Mouse (Mus musculus) c-Kit-positive CD71-negative TER-119-negative erythroid progenitor cells, embryonic 14.5 days (primary cell): ENCODE measurements at regions not wholly inside any gene's neighbourhood (a gene's known extent, or its start where the extent isn't known, plus 50 kb on each side); places are given as distances from the start of the nearest gene placed in this dataset.
A peak's percentile ranks its signal among the peaks of the same experiment; 100 is the strongest.

ENCODE experiments used
- DNase-seq: peaks from one replicate; pipeline ENCODE4 v3.0.0-alpha.2; 2013; ENCODE audit warnings: low read depth

DNA sequence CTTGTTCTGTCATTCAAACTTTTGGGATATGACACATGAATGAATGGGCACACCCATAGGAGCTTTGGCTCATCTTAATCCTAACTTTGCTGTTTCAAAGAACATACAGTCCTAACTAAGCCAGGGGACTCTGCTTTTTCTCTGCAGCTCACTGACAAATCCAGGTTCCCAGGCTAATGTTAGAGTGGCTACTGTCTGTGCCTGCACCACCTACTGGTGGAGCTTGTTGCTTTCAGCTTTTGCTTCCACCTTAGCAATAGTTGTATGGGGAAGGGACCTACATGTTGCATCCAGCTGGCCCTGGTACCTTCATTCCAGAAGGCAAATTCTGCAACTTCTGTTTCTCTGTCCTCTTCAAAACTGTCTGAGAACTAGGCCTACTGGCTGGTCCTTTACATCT is 566.8 kb upstream of the Castor2 start:
- DNase-seq = no peak

DNA sequence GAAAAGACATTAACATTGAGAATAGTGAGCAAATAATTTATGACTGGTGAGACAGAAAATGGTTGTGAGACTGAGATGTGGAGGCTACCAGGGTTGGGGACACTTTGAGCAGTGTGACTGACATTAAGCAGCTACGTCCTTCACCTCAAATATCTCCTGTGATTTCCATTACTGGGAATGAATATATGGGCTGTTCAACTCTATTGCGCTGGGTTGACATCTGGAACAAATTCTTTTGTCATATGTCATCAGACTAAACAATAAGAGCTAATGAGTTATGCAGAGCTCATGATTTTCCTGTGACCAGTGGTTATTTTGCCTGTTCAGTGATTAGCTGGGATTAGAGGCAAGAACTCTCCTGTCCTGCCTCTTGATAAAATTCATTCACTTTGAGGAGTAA is 593.9 kb upstream of the Castor2 start:
- DNase-seq = no peak

DNA sequence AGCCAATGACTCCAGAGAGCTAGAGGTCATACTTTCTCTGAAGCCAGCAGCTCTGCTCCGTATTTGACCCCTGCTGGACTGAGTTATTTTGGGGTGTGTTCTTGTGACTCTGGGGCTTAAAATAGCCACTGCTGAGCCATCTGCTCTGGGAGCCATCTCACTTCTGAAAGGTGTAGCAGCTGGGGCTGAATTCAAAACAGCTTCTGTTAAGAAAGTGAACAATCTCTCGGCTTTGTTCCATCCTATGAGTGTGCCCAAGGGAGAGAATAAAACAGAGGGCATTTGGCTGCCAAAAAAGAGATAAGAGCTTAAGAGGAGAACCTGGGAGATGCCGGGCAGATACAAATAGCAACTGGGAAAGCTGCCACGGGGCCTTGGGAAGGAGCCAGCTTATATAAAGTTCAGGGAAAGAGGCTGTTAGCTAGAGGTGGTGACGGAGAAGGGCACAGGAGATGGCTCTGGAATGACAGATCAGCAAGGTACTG is 611.7 kb upstream of the Castor2 start:
- DNase-seq = no peak

DNA sequence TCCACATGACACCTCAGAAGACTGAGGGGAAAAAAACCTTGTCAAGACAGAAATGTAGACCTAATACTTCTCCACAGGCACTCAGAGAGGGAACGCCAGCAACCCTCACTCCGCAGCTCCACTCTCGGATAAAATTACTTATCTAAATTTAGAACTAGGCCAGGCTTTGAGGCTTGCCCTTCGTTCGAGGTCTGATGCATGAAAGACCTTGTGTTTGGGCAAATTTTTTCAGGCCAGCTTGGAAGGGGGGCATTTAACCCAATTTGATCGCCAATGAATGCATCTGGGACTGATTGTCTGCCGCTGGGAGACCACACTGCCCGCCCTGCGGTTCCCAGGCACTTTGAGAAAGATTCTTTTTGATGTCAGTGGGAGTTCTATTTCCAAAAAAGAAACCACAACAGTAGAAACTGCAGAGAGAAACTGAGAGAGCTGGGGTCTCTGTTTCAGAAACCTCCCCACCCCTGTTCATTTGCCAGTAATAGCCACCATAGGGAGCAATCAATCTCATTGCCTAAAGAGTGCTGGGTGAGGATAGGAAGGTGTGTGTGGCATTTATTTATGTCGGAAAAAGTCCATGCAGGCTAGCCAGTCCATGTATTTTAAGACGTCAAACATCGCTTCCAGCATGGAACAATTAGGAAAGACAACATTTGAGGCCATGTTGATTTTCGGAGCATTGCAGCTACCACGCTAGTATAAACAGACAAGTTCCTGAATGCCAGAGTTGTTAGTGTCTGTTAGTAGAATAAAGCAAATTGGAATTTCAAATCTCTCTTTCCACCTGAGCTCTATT is 617.0 kb upstream of the Castor2 start:
- DNase-seq = no peak

DNA sequence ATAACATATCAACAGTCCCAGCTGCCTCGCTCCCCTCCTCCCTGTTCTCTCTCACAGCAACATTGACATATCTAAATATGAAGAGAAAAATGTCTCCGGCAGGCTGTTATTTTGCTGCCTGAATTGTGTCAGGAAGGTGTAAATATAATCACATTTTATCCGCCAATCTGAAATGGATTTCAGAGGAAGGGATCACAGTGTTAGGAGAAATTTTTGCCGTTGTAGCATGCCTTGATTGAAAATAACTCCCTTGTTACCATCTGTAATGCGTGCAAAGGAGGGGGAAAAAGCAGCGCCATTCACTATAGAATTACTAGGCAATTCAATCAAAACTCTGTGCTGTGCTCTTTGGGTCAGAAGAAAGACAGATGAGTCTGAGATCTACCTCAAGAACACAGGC is 620.3 kb upstream of the Castor2 start:
- DNase-seq = no peak

DNA sequence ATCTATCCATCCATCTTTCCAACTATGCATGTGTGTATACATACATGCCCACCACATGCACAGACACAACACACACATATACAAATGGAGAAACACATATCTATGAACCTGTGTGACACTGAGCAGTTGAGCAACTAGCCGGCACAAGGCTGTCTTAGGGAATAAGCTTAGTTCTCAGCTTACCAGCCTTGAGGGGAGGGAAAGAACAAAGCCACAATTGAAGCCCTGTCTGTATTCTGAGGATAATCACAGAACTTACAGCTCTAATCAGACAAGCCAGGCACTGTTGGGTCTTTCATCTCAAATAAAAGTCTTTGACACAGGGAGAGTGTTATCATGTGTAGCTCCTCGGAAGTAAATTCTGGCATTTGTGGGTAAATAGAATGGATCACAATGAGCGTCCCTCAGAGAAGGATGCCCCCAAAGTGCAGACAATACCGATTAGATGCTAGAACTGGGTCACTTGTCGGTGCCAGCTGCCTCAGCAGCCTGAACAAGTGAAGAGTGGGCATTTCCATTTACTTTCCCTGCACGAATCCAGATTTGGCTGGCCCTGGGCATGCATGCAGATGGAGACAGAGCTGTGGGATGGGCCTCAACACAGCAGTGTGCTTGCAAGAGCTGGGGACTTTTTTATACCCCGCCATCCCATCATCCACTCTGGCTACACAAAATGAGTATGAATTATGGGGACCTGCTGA is 646.0 kb upstream of the Castor2 start:
- DNase-seq = no peak

DNA sequence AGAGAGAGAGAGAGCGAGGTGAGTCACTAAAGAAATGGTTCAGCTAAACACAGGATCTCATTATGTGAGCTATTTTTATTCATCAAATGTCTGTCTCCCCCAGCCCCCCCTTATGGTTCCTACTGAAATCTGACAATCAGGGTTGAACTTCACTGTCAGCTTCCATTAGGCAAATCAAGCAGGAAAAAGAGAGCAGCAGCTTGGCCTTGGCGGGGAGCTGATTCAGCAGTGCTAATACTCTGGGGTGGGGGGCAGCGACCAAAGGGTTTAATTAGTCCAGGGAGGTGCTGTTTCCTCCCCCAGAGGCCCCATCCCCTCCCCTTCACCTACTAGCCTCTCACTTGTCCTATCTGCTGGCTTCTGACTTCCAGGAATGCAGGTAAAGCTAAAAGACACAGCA is 649.6 kb upstream of the Castor2 start:
- DNase-seq = no peak

DNA sequence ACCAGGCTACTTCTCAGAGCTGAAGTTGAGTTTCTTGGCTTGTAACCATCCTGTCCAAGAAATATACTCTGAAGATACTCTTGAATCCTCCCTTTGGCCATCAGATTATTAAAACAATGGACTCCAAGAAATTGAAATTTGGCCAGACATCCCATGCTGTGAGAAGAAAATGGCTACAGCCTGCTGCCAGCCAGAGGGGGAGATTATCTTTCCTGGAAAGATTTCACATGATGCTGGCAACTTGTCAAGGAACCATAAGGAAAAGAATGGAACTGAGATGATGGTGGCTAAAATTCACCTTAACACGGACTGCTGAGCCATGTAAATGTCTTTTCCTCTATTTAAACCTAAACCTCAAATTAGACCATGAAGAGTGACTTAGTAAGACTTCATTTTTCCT is 698.7 kb upstream of the Castor2 start:
- DNase-seq = no peak

DNA sequence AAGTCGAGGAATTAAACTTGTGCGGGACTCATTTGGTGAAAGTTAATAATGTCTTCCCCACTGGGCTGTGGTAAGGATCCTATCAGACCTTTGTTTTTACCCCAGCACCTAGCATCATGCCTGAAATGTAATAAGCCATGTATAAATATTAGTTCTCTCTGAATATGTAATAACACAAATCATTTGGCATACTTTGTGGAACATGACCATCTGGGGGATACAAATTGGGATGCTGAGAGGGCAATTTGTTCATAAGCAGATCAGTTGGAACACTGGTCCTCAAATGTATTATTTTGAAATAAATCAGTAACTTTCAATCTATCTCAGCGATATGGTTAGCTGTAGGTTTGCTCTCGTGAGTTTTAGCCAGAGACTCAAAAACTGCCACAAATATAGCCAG is 709.6 kb upstream of the Castor2 start:
- DNase-seq = no peak

DNA sequence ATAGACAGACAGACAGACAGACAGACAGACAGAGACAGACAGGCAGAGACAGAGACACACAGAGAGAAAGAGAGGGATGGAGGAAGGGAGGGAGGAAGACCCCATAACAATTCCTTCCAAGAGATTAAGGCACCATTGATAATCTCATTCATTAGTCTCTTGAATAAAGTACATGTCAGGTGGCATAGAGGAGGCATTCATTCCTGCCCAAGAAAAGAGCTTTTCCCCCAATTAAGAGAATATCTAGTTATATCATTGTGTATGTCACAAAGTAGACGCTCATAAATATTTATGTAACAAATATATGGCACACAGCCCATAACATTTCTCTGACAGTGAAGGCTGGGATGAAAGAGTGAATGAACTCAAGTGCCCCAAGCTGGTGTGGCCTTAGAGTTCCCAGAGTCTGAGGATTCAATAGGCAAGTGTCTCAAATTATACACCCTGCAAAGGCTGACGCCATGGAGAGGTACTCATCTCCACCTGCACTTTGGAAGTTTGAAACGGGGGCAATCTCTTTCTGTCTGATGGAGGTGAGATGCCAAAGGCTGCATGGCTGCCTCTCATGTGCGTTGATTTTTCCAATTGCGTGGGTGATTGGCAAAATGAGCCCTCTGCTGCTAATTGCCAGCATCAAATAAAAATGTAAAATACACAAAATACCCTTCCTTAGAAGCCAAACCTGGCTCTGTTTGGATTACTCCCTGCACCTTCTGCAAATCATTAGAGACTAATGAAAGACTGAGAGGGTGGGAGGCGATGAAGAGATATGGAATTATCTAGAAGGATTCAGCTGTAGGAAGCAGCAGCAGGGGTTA is 710.3 kb upstream of the Castor2 start:
- DNase-seq = no peak

DNA sequence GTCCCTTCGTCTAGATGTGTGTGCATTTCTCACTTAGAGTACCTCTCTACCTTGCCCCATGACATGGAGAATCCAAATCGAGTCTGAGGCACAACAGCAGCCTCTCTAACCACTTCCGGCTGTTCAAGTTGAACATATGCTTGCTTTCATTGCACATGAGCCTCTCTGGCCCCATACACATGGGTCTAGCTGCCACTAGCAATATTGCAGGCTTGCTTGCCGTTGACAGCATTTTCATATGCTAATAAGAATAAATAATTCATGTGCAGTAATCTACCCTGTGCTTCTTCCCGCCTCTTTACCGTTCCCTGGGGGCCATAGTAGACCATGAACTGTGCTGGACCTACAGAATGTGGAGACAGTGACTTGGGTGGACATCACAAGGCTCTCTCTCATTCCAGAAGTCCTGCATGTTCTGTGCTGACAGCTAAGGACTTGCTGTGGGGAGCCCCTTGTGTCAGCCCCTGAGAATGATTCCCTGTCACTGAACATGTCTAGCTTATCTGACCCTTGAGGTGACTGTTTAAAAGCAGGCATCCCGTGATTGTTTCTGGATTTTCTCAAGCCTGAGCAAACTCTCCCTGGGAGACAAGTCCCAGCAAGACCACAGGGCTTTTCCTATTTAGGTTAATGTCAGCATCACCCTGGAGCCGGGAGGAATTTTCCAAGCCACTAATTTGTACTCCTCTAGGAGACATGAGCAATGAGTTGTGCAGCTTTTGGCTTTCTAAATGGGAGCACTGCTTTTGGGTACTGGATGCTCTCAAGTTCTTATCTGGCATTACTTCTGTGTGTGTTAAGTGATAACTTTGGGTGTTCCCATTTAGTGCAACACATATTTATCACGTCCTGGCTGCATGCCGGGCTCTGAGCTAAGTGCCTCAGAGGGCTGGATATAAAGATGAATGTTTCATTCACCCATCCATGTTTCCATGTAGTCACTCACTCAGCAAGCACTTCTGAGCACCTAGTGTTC is 713.8 kb upstream of the Castor2 start:
- DNase-seq = no peak

DNA sequence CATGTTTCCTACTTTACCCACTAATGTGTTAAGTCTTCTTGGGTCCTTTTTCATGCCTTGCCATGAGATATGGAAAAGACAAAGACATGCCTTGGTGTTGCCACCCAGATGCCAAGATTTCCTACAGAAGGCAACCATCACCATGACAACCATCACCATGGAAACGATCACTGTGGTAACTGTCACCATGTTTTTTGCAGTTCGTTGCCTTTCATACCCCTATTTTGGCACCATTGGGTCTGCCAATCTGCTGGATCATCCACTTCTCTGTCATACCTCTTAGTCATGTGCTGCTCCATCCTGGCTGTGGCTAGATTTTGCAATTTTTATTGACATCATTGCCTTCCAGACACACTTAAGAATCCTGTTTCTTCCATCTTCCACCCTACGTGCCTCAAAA is 733.7 kb upstream of the Castor2 start:
- no peak for DNase-seq

DNA sequence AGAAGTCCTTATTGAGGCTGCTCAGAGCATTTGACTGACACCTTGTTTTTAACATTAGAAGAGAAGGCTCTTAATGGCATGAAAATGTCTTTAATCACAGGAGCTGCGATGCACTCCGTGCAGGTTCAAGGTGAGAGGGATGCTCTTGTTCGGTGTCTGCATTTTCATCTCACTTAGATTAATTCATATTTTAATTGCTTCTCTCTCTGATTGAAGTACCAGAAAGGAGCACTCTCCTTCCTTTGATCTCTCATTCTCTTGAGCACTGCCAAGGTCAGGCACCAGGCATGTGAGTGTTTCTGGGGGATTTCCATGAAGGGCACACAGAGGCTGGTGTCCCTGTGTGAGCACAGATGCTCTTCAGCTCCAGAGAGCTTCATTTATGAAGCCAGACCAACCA is 752.0 kb upstream of the Castor2 start:
- DNase-seq = no peak

DNA sequence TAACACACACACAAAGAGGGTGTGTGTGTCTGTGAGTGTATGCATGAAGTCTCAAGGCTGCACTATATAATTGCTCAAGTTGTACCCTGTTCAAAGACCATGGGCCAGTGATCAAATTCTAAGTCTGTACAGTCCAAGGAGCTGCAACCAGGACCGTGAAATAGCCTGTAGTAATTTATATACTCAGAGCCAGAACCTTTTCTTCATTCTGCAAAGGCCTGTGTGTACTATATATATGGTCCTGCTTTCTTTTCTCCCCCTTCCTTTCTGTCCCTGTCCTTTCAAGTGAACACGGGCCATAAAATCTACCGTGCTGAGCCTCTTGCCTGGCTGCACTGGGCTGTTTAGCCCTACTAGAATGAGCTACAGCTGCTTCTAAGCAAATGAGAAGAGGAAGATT is 757.5 kb upstream of the Castor2 start:
- no peak for DNase-seq

DNA sequence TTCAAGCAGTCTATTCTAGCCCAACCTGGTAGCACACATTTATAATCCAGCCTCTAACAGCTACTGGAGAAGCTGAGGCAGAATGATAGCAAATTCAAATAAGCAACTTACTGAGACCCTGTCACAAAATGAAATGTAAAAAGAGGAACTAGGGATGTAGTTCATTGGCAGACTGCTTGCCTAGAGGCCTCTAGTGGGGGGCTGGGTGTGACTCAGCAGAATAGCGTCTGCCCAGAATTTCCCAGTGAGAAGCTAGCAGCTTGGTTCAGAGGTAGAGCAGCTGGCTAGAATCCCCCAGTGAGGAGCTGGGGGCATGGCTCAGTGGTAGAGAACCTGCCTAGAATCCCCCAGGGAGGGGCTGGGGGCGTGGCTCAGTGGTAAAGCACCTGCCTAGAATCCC is 777.5 kb upstream of the Auts2 start:
- DNase-seq = peak; percentile 54

DNA sequence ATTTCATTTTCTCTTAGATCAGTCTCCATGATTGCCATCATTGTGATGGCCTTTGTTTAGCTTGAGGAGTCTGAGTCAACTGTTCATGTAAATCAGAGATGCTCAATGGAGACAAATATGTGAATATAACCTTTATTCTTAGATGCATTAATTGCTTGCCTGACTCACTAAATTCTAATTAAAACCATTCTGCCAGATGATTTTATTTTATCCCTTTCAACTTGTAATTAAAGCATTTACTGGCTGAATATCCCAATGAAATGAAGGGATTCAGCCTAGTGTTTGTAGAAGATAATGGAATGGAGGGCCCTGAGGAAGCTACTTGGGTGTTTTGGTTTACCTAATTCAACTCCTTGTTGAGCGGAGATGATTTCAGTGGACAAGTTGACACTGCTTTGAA is 777.1 kb upstream of the Auts2 start:
- no peak for DNase-seq

DNA sequence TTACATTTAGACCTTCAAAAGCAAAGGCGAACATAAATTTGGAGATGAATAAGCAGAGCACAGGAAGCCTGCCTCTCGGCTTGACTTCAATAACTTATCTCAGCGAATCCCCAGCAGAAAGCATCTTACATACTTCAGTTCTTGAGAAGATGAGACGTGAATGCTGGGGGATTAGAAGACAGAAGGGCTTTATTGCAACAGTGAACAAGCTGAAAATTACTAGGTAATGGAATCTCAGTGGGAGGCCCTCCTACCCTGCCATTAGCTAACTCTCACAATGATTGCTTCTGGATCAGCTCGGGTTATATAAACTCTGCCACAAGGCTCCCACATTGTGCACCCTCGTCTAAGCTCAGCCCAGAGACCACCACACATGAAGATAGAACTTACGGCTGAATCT is 770.9 kb upstream of the Auts2 start:
- no peak for DNase-seq

DNA sequence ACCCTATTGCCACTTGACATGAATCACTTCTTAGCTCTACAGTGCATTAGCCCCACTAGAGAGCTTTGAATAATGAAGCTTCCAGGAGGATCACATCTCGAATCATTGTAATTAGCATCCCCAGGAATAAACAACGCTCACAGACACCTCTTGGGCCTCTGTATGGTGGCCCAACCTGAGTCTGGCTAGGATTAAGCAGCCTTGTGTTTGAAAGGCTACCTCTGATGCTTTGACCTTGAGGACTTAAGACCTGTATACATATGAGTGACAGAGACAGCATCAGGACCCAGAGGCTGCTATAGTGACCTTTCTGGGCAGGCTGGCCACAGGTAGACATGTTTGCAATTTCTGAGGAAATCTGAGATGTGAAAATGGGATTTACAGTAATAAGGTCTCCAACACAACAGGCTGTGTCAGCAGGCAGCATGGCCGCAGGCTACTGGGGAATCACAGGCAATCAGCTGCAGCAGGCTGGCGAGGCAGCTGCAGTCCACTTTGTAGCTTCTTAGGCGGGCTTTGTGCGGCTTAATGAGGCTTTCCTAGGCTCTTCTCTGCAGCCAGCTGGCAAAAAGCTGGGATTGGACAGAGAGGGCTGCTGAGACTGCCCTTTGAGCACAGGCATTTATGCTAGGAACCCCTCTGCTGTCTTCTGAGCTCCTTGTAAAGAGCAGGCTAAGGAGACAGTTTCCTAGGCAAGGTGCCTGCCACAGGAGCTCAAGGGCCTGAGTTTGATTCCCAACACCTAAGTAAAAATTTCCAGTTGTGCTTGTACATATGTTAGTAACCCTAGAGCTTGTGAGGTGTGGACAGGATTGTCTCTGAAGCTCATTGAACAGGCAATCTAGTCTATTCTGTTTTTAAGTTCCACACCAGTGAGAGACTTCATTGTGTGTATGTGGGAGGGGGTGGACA is 768.1 kb upstream of the Auts2 start:
- no peak for DNase-seq

DNA sequence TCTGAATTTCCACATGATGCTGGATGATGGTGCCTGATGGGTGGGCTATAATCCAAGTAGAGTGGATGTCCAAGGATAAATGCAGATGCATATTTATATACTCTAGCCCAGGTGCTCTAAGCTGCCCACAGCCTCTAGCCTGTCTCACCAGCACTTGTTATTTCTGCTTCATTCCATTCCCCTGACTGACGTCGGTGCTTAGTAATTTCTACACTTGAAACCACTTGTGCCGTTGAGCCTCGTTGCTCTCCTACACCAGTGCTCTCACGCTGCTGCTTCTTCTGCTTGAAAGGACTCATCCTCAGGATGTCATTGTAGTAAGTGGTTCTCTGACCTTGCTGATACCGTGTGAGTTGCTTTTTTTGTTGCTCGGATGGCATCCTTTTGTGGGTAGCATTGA is 724.7 kb upstream of the Auts2 start:
- DNase-seq = no peak

DNA sequence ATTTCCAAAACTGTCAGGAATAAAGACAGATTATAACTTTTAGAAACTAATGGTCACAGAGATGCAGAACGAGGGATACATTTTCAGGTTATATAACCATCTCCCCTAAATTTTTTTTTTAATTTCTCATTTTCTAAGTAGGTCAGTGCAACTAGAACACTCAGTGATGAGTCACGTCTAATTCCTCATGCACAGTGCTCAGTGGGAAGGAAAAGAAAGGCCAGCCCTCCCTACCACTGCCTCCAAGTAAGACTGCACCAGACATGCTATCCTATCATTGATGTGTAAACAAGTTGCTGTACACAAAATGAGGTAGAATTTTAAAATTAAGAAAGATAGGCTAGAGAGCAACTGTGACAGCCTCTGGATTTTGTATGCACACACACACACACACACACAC is 724.2 kb upstream of the Auts2 start:
- no peak for DNase-seq

DNA sequence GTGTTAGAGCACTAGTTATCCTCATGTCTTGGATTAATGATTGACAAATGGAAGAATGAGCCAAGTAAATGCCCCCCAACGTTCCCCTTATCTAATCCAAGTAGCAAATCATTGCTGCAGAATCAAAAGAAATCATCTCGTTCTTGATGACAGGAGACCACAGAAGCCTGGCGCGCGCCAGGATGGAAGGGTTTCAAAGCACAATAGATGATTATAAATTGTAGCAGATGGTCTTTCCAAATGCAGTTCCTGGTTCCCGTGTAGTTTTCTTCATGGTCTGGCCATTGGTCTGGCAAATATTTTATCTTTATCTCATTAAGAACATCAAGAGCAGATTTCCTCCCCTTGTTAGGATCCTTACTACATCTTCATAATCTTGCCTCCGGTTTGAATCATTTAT is 721.8 kb upstream of the Auts2 start:
- no peak for DNase-seq
